Mouse (Mus musculus) B cell, adult 2 months (primary cell): ENCODE data around the gene Nup214.

ENCODE experiments used
- DNase-seq, 2 experiments: peaks; one replicate each; pipeline ENCODE4 v3.0.0; 2022

Nup214 gene

GRCm38 (mm10) chr2:32078522-32078921 lies 104.3 kb downstream of the Nup214 start:
- DNase-seq = peak; percentile 47 to 55

GRCm38 (mm10) chr2:32079191-32079725 lies 105.0 kb downstream of the Nup214 start:
- DNase-seq = no peak

GRCm38 (mm10) chr2:32080681-32081080 lies 106.4 kb downstream of the Nup214 start:
- peak in 1 of 2 experiments; percentile 30 for DNase-seq

- peak; percentile 50 to 51 for DNase-seq
Observed at GRCm38 (mm10) chr2:32081296-32081929, 107.2 kb downstream of the Nup214 start.

GRCm38 (mm10) chr2:32082229-32082628 lies 108.0 kb downstream of the Nup214 start:
- no peak for DNase-seq

- peak; percentile 67 to 73 for DNase-seq
Observed at GRCm38 (mm10) chr2:32083159-32084011, 109.1 kb downstream of the Nup214 start.

- DNase-seq = peak; percentile 35 to 43
Observed at GRCm38 (mm10) chr2:32084111-32084871, 110.1 kb downstream of the Nup214 start, which contains the start of gene Fam78a. Gene Fam78a, minus strand, starts transcription at chr2:32084857.

- DNase-seq = peak in 1 of 2 experiments; percentile 35
Observed at GRCm38 (mm10) chr2:32084872-32085199, 110.6 kb downstream of the Nup214 start.

GRCm38 (mm10) chr2:32085231-32085630 lies 111.0 kb downstream of the Nup214 start:
- DNase-seq = no peak

- no peak for DNase-seq
Observed at GRCm38 (mm10) chr2:32087606-32088005, 113.4 kb downstream of the Nup214 start.

GRCm38 (mm10) chr2:32088372-32088981 lies 114.2 kb downstream of the Nup214 start:
- no peak for DNase-seq

GRCm38 (mm10) chr2:32089606-32090005 lies 115.4 kb downstream of the Nup214 start:
- DNase-seq = no peak

- no peak for DNase-seq
Observed at GRCm38 (mm10) chr2:32090145-32090544, 115.9 kb downstream of the Nup214 start.

GRCm38 (mm10) chr2:32091956-32092355 lies 117.7 kb downstream of the Nup214 start:
- DNase-seq = no peak

GRCm38 (mm10) chr2:32094001-32094707 lies 119.9 kb downstream of the Nup214 start:
- no peak for DNase-seq

- peak in 1 of 2 experiments; percentile 17 for DNase-seq
Observed at GRCm38 (mm10) chr2:32095351-32096121, 121.3 kb downstream of the Nup214 start, which contains the start of gene Plpp7. Gene Plpp7, plus strand, starts transcription at chr2:32095528.

GRCm38 (mm10) chr2:32096122-32096420 lies 121.8 kb downstream of the Nup214 start:
- no peak for DNase-seq

GRCm38 (mm10) chr2:32102944-32103343 lies 128.7 kb downstream of the Nup214 start:
- DNase-seq = no peak

- no peak for DNase-seq
Observed at GRCm38 (mm10) chr2:32103557-32103956, 129.3 kb downstream of the Nup214 start.
